ENCODE assay signal across 29 mouse cellular contexts in genomic region chr5:132332521-132332920, GRCm38 (mm10).
A peak's percentile ranks its signal among the peaks of the same experiment; 100 is the strongest.
DNase-seq lines count a peak whose midpoint lies in the region; ATAC-seq and TF ChIP-seq lines count a peak whose summit lies in the region.
"Had no signal": no experiment of that assay in that cellular context is flagged by ENCODE, and none has a peak within 500 bp of the region (broad histone marks: within the 10 kb centered on the region; RNA-seq: fewer than 3 reads in every experiment).

No protein-coding gene starts in this region.

- no peak for TF ChIP-seq CTCF in brain, embryonic 14.5 days (IDR thresholded peaks at IDR 0.05; ENCODE audit: borderline replicate concordance, extremely low read depth, insufficient read depth, insufficient read length)

- H3K4me2 ChIP-seq in forebrain, embryonic 13.5 days = no peak overlapping the region
- H3K4me2 ChIP-seq in forebrain, embryonic 12.5 days = no peak overlapping the region
- no peak overlapping the region for H3K4me2 ChIP-seq in heart, embryonic 11.5 days
- H3K4me2 ChIP-seq in midbrain, embryonic 13.5 days (replicated peaks) = no peak overlapping the region
- H3K4me2 ChIP-seq in midbrain, embryonic 15.5 days = no peak overlapping the region
- H3K4me2 ChIP-seq: embryonic facial prominence, embryonic 12.5 days; embryonic facial prominence, embryonic 15.5 days; heart, embryonic 12.5 days; heart, embryonic 15.5 days had no signal

- no peak overlapping the region for H3K4me3 ChIP-seq in forebrain, embryonic 13.5 days
- H3K4me3 ChIP-seq in forebrain, embryonic 12.5 days (replicated peaks) = no peak overlapping the region
- no peak overlapping the region for H3K4me3 ChIP-seq in heart, embryonic 11.5 days (ENCODE audit: low read depth, low read length)
- H3K4me3 ChIP-seq in midbrain, embryonic 13.5 days (replicated peaks) = no peak overlapping the region
- no peak overlapping the region for H3K4me3 ChIP-seq in midbrain, embryonic 15.5 days
- H3K4me3 ChIP-seq: embryonic facial prominence, embryonic 12.5 days; embryonic facial prominence, embryonic 15.5 days; heart, embryonic 12.5 days; heart, embryonic 15.5 days had no signal

- no peaks in the 10 kb centered on the region for H3K27me3 ChIP-seq in forebrain, embryonic 13.5 days
- no peaks in the 10 kb centered on the region for H3K27me3 ChIP-seq in forebrain, embryonic 12.5 days
- no peaks in the 10 kb centered on the region for H3K27me3 ChIP-seq in heart, embryonic 11.5 days (ENCODE audit: control insufficient read depth, insufficient read depth, low read length)
- H3K27me3 ChIP-seq in midbrain, embryonic 13.5 days = no peaks in the 10 kb centered on the region
- no peaks in the 10 kb centered on the region for H3K27me3 ChIP-seq in midbrain, embryonic 15.5 days (replicated peaks)
- H3K27me3 ChIP-seq: CH12.LX; embryonic facial prominence, embryonic 12.5 days; embryonic facial prominence, embryonic 15.5 days; heart, embryonic 12.5 days; heart, embryonic 15.5 days; Patski had no signal

- peaks cover 79% of the 10 kb centered on the region for H3K4me1 ChIP-seq in forebrain, embryonic 13.5 days
- H3K4me1 ChIP-seq in forebrain, embryonic 12.5 days = peaks cover 61% of the 10 kb centered on the region
- peaks cover 20% of the 10 kb centered on the region for H3K4me1 ChIP-seq in heart, embryonic 11.5 days (ENCODE audit: control insufficient read depth, insufficient read depth, low read length)
- peaks cover 55% of the 10 kb centered on the region for H3K4me1 ChIP-seq in midbrain, embryonic 13.5 days (replicated peaks)
- peaks cover 50% of the 10 kb centered on the region for H3K4me1 ChIP-seq in midbrain, embryonic 15.5 days

- peak overlapping the region; percentile 37 for H3K27ac ChIP-seq in forebrain, embryonic 13.5 days
- no peak overlapping the region for H3K27ac ChIP-seq in forebrain, embryonic 12.5 days
- H3K27ac ChIP-seq in heart, embryonic 11.5 days (ENCODE audit: low read depth, low read length) = no peak overlapping the region
- peak overlapping the region; percentile 27 for H3K27ac ChIP-seq in midbrain, embryonic 13.5 days
- H3K27ac ChIP-seq in midbrain, embryonic 15.5 days = no peak overlapping the region
- H3K27ac ChIP-seq: embryonic facial prominence, embryonic 12.5 days; embryonic facial prominence, embryonic 15.5 days; heart, embryonic 15.5 days had no signal

- peak; percentile 58 for DNase-seq in heart, adult 11 months
- peak; percentile 69 for DNase-seq in brain, embryonic 14.5 days (ENCODE audit: low read depth)
- DNase-seq: adrenal gland, postnatal 10 days; adrenal gland, postnatal 36 days; B cell, adult 2 months; cerebellum, adult 11 months; cerebellum, adult 2 months; cerebellum, adult 9-11 months; cerebellum, postnatal 25 days; gastrocnemius, postnatal 10 days; gastrocnemius, postnatal 36 days; heart, postnatal 10 days; heart, postnatal 36 days; kidney, adult 18-20 months had no signal

- ATAC-seq in forebrain, embryonic 13.5 days = no peak
- ATAC-seq in forebrain, embryonic 12.5 days (ENCODE audit: low FRiP score) = no peak
- ATAC-seq in heart, embryonic 11.5 days (replicated peaks; ENCODE audit: insufficient number of reproducible peaks, low FRiP score, low TSS enrichment) = no peak
- ATAC-seq in midbrain, embryonic 13.5 days = no peak
- ATAC-seq in midbrain, embryonic 15.5 days (replicated peaks) = no peak; the same call in 1 of the 2 replicates
- ATAC-seq: hindbrain, embryonic 16.5 days; inflammation-experienced regulatory T-cells, adult 6 months; intestine, embryonic 16.5 days; Patski had no signal

- no peaks in the 10 kb centered on the region for H3K9me3 ChIP-seq in forebrain, embryonic 13.5 days (replicated peaks)
- no peaks in the 10 kb centered on the region for H3K9me3 ChIP-seq in forebrain, embryonic 12.5 days
- H3K9me3 ChIP-seq in heart, embryonic 11.5 days (replicated peaks; ENCODE audit: control insufficient read depth, low read length) = no peaks in the 10 kb centered on the region
- H3K9me3 ChIP-seq in midbrain, embryonic 13.5 days = no peaks in the 10 kb centered on the region
- H3K9me3 ChIP-seq in midbrain, embryonic 15.5 days = no peaks in the 10 kb centered on the region
- H3K9me3 ChIP-seq: embryonic facial prominence, embryonic 12.5 days; embryonic facial prominence, embryonic 15.5 days; heart, embryonic 12.5 days; heart, embryonic 15.5 days had no signal

- 31% methylated on average over 4 of the region's 4 CpGs for WGBS in forebrain, embryonic 13.5 days
- 36% methylated on average over 4 of the region's 4 CpGs for WGBS in forebrain, embryonic 12.5 days
- 50% methylated on average over 4 of the region's 4 CpGs for WGBS in heart, embryonic 11.5 days (ENCODE audit: insufficient replicate concordance)
- 52% methylated on average over 4 of the region's 4 CpGs for WGBS in midbrain, embryonic 13.5 days
- WGBS in midbrain, embryonic 15.5 days = 44% methylated on average over 4 of the region's 4 CpGs

- no peak overlapping the region for H3K9ac ChIP-seq in forebrain, embryonic 13.5 days
- no peak overlapping the region for H3K9ac ChIP-seq in forebrain, embryonic 12.5 days
- no peak overlapping the region for H3K9ac ChIP-seq in heart, embryonic 11.5 days (ENCODE audit: low read depth, low read length)
- no peak overlapping the region for H3K9ac ChIP-seq in midbrain, embryonic 13.5 days (replicated peaks)
- no peak overlapping the region for H3K9ac ChIP-seq in midbrain, embryonic 15.5 days
- H3K9ac ChIP-seq: embryonic facial prominence, embryonic 12.5 days; embryonic facial prominence, embryonic 15.5 days; heart, embryonic 12.5 days; heart, embryonic 15.5 days had no signal

- H3K36me3 ChIP-seq in forebrain, embryonic 13.5 days (ENCODE audit: poor library complexity, severe bottlenecking) = no peaks in the 10 kb centered on the region
- H3K36me3 ChIP-seq in forebrain, embryonic 12.5 days (replicated peaks) = no peaks in the 10 kb centered on the region
- H3K36me3 ChIP-seq in heart, embryonic 11.5 days (ENCODE audit: control insufficient read depth, insufficient read depth, low read length) = no peaks in the 10 kb centered on the region
- H3K36me3 ChIP-seq in midbrain, embryonic 13.5 days = no peaks in the 10 kb centered on the region
- no peaks in the 10 kb centered on the region for H3K36me3 ChIP-seq in midbrain, embryonic 15.5 days (replicated peaks)
- H3K36me3 ChIP-seq: embryonic facial prominence, embryonic 12.5 days; embryonic facial prominence, embryonic 15.5 days; G1E; heart, embryonic 12.5 days; heart, embryonic 15.5 days had no signal

- TF ChIP-seq POLR2A in brain, embryonic 14.5 days (IDR thresholded peaks at IDR 0.05; ENCODE audit: borderline replicate concordance, extremely low read depth, insufficient read depth, insufficient read length, poor library complexity, severe bottlenecking) = no peak

Comparison
In these comparisons a context has a peak if more than half of its experiments do, and no peak if none do; other contexts are left out.
1. H3K27ac ChIP-seq: peak in forebrain, embryonic 13.5 days (single experiment) and midbrain, embryonic 13.5 days (single experiment); none in forebrain, embryonic 12.5 days (single experiment), heart, embryonic 11.5 days (single experiment) and midbrain, embryonic 15.5 days (single experiment).